In the genomic region with DNA sequence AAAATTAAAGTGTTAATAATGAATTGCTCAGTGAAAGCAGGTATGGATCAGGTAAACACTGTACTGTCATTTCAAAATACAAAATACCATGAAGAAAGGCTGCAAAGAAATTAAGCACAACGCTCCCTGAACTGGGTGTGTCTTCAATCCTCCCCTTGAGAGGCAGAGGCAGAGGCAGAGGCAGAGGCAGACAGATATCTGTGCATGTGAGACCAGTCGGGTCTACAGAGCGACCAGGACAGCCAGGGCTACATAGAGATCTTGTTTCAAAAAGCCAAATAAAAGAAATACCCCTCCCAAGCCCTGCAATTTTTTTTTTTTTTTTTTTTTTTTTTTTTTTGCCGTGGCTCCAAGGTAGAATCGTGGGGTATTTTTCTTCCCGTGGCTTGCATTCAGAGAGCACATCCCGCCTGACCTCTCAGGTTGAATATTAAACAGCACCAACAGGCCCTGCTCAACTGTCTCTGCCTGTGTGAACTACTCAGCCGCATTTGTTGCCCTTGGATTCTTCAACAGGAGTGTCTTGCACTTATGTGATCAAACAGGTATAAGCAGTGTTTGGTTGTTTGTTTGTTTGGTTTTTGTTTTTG, we compare ENCODE assay signal across 28 mouse cellular contexts. TPM values are rescaled to one million over a fixed set of nuclear protein-coding genes. Genes with fewer than 3 reads are reported as not detected.
DNase-seq lines count a peak whose midpoint lies in the region; ATAC-seq lines count a peak whose summit lies in the region.
"Had no signal": no experiment of that assay in that cellular context is flagged by ENCODE, and none has a peak within 500 bp of the region (broad histone marks: within the 10 kb centered on the region; RNA-seq: fewer than 3 reads in every experiment).

No protein-coding gene starts in this region.

- no peak overlapping the region for H3K4me3 ChIP-seq in intestine, embryonic 14.5 days (ENCODE audit: low read depth, low read length)
- H3K4me3 ChIP-seq in intestine, embryonic 16.5 days (ENCODE audit: low read length), result no peak overlapping the region
- no peak overlapping the region for H3K4me3 ChIP-seq in liver, embryonic 13.5 days (replicated peaks)
- H3K4me3 ChIP-seq: embryonic facial prominence, embryonic 13.5 days; forebrain, embryonic 10.5 days; forebrain, embryonic 15.5 days; heart, adult 2 months; heart, embryonic 13.5 days; lung, embryonic 15.5 days; midbrain, embryonic 10.5 days; midbrain, embryonic 15.5 days had no signal

- H3K36me3 ChIP-seq in intestine, embryonic 14.5 days (ENCODE audit: control insufficient read depth, insufficient read depth, low read length), result no peaks in the 10 kb centered on the region
- H3K36me3 ChIP-seq in intestine, embryonic 16.5 days (ENCODE audit: control insufficient read depth, insufficient read depth, low read length), result no peaks in the 10 kb centered on the region
- no peaks in the 10 kb centered on the region for H3K36me3 ChIP-seq in liver, embryonic 13.5 days
- H3K36me3 ChIP-seq: embryonic facial prominence, embryonic 13.5 days; forebrain, embryonic 10.5 days; forebrain, embryonic 15.5 days; heart, embryonic 13.5 days; lung, embryonic 15.5 days; midbrain, embryonic 10.5 days; midbrain, embryonic 15.5 days had no signal

- ATAC-seq in intestine, embryonic 14.5 days (replicated peaks; ENCODE audit: low FRiP score, low TSS enrichment, low read depth), result no peak
- ATAC-seq in intestine, embryonic 16.5 days, result no peak
- ATAC-seq in liver, embryonic 13.5 days (ENCODE audit: low read depth), result no peak
- ATAC-seq: forebrain, embryonic 15.5 days; midbrain, embryonic 15.5 days; Patski had no signal

- H3K9me3 ChIP-seq in intestine, embryonic 14.5 days (ENCODE audit: control insufficient read depth, low read length), result peaks cover 2% of the 10 kb centered on the region; the same call in 1 of the 2 replicates
- H3K9me3 ChIP-seq in intestine, embryonic 16.5 days (ENCODE audit: control insufficient read depth, low read length), result 0 out of 2 replicates have a peak, but pooled peaks cover 5% of the 10 kb centered on the region
- peaks cover 4% of the 10 kb centered on the region; the same call in 1 of the 2 replicates for H3K9me3 ChIP-seq in liver, embryonic 13.5 days (replicated peaks)
- H3K9me3 ChIP-seq: forebrain, embryonic 15.5 days; midbrain, embryonic 15.5 days had no signal

- H3K27ac ChIP-seq in intestine, embryonic 14.5 days (ENCODE audit: low read depth), result 0 out of 2 replicates have a peak overlapping the region, but pooled peaks have one; percentile 86
- H3K27ac ChIP-seq in intestine, embryonic 16.5 days (ENCODE audit: low read length), result no peak overlapping the region
- peak overlapping the region; percentile 29; the same call in 1 of the 2 replicates for H3K27ac ChIP-seq in liver, embryonic 13.5 days
- H3K27ac ChIP-seq: forebrain, embryonic 10.5 days; forebrain, embryonic 15.5 days; heart, embryonic 13.5 days; hindbrain, embryonic 14.5 days; liver, embryonic 14.5 days; midbrain, embryonic 10.5 days; midbrain, embryonic 15.5 days had no signal

- H3K27me3 ChIP-seq in intestine, embryonic 14.5 days (replicated peaks; ENCODE audit: control insufficient read depth, insufficient read depth, low read length), result no peaks in the 10 kb centered on the region
- no peaks in the 10 kb centered on the region for H3K27me3 ChIP-seq in intestine, embryonic 16.5 days (replicated peaks; ENCODE audit: control insufficient read depth, insufficient read depth, low read length)
- H3K27me3 ChIP-seq in liver, embryonic 13.5 days, result no peaks in the 10 kb centered on the region
- H3K27me3 ChIP-seq: embryonic facial prominence, embryonic 13.5 days; forebrain, embryonic 15.5 days; heart, embryonic 13.5 days; lung, embryonic 15.5 days; midbrain, embryonic 15.5 days; Patski had no signal

- 54% methylated on average over 8 of the region's 8 CpGs for WGBS in intestine, embryonic 14.5 days
- WGBS in intestine, embryonic 16.5 days, result 53% methylated on average over 8 of the region's 8 CpGs
- 55% methylated on average over 8 of the region's 8 CpGs for WGBS in liver, embryonic 13.5 days (ENCODE audit: insufficient replicate concordance)

- no peak overlapping the region for H3K9ac ChIP-seq in intestine, embryonic 14.5 days (ENCODE audit: low read length)
- no peak overlapping the region for H3K9ac ChIP-seq in intestine, embryonic 16.5 days (ENCODE audit: low read depth, low read length)
- no peak overlapping the region for H3K9ac ChIP-seq in liver, embryonic 13.5 days
- H3K9ac ChIP-seq: embryonic facial prominence, embryonic 13.5 days; forebrain, embryonic 15.5 days; heart, embryonic 13.5 days; hindbrain, embryonic 14.5 days; liver, embryonic 14.5 days; midbrain, embryonic 15.5 days had no signal

- H3K4me2 ChIP-seq in intestine, embryonic 14.5 days (ENCODE audit: low read length), result no peak overlapping the region
- no peak overlapping the region for H3K4me2 ChIP-seq in intestine, embryonic 16.5 days (ENCODE audit: low read depth, low read length)
- H3K4me2 ChIP-seq in liver, embryonic 13.5 days, result no peak overlapping the region
- H3K4me2 ChIP-seq: forebrain, embryonic 15.5 days; heart, embryonic 13.5 days; hindbrain, embryonic 14.5 days; midbrain, embryonic 15.5 days had no signal

- no peak for DNase-seq in intestine, embryonic 14.5 days (ENCODE audit: low spot score)
- DNase-seq in liver, embryonic 13.5 days, result no peak
- DNase-seq in liver, result no peak
- peak; percentile 34 for DNase-seq in kidney, postnatal 14 days
- DNase-seq in layer of hippocampus, adult 11-12 months (ENCODE audit: low spot score), result no peak
- DNase-seq in embryo, embryonic 10 days (ENCODE audit: low spot score), result no peak
- DNase-seq: adrenal gland, postnatal 14 days; cerebellum, adult 11 months; cerebellum, adult 9-10 months; gastrocnemius, postnatal 25 days; heart, postnatal 10 days; layer of hippocampus, adult 9-11 months; right cerebral cortex, postnatal 25 days; spleen, adult 18-20 months; thymus, adult 2 months; thymus, postnatal 36 days had no signal

- 0 out of 2 replicates have a peak, but pooled peaks cover 2% of the 10 kb centered on the region for H3K4me1 ChIP-seq in intestine, embryonic 14.5 days (replicated peaks; ENCODE audit: control insufficient read depth, insufficient read depth, low read length)
- no peaks in the 10 kb centered on the region for H3K4me1 ChIP-seq in intestine, embryonic 16.5 days (ENCODE audit: control insufficient read depth, insufficient read depth, low read length)
- H3K4me1 ChIP-seq in liver, embryonic 13.5 days (replicated peaks), result 0 out of 2 replicates have a peak, but pooled peaks cover 3% of the 10 kb centered on the region
- H3K4me1 ChIP-seq: forebrain, embryonic 15.5 days; midbrain, embryonic 15.5 days had no signal

RNA-seq across cellular contexts. Expression of a gene that starts 50.8 kb away (rescaled TPM):
- 21.3 and 23.8 TPM in 2 replicates for polyA plus RNA-seq in intestine, embryonic 14.5 days (2014; fragmentation: Nextera tagmentation; extraction: Ambion mirVana)
- 9.1 and 10.1 TPM in 2 replicates for polyA plus RNA-seq in intestine, embryonic 16.5 days (2015; fragmentation: Nextera tagmentation; extraction: Ambion mirVana)
- polyA plus RNA-seq in liver, embryonic 13.5 days (2015; fragmentation: Nextera tagmentation; extraction: Ambion mirVana), result 7.0 and 7.8 TPM in 2 replicates
